Mouse (Mus musculus): ENCODE results near the gene Itpripl2. TPM values are rescaled to one million over a fixed set of nuclear protein-coding genes. Genes with fewer than 3 reads are reported as not detected.

Itpripl2 gene
- total and polyA plus RNA-seq, 3 experiments: not detected

GRCm38 (mm10) chr7:118462818-118463762 lies 28.7 kb downstream of the Itpripl2 start:
- Histone ChIP-seq H3K9me3 (replicated peaks; ENCODE audit: low read length) (no peaks in the 10 kb centered on the region), H3K27me3 (replicated peaks) (peaks cover 10% of the 10 kb centered on the region), H3K4me3 (replicated peaks in 1 of 3; ENCODE audit: low read depth in 2 of 3, low read length in 2 of 3, poor library complexity in 1 of 3) (no peak overlapping the region), H3K27ac (ENCODE audit: insufficient read depth, low read depth) (no peak overlapping the region), H3K4me1 (ENCODE audit: control insufficient read depth in 1 of 2, insufficient read depth in 2 of 2) (peaks cover 5 to 11% of the 10 kb centered on the region in 2 experiments; a peak in 3 of 4 replicates), H3K9ac (ENCODE audit: insufficient read depth, low read depth) (no peak overlapping the region), H3K36me3 (replicated peaks in 1 of 2; ENCODE audit: control insufficient read depth in 1 of 2, insufficient read depth in 1 of 2, low read length in 1 of 2) (no peaks in the 10 kb centered on the region), H3K4me2 (ENCODE audit: insufficient read depth, low read depth, poor library complexity, severe bottlenecking) (0 out of 2 replicates have a peak overlapping the region, but pooled peaks have one; percentile 17), H3K79me2 (replicated peaks; ENCODE audit: control insufficient read depth, extremely low read depth, insufficient read depth, poor library complexity, severe bottlenecking) (no peaks in the 10 kb centered on the region)
- no peak for TF ChIP-seq MAFK (IDR thresholded peaks at IDR 0.05; ENCODE audit: insufficient replicate concordance, low read length)
- peak; percentile 29; the same call in 1 of the 2 replicates for TF ChIP-seq BHLHE40 (IDR thresholded peaks at IDR 0.05; ENCODE audit: low read depth, low read length)
- peak; percentile 50 for TF ChIP-seq ETS1 (conservative IDR thresholded peaks at IDR 0.05; ENCODE audit: low read depth, low read length)
- TF ChIP-seq POLR2A (IDR thresholded peaks at IDR 0.05; ENCODE audit: low read depth, low read length): no peak
- no peak for TF ChIP-seq CTCF (conservative IDR thresholded peaks at IDR 0.05 in 1 of 2, IDR thresholded peaks at IDR 0.05 in 1 of 2; ENCODE audit: low read depth in 2 of 2, low read length in 2 of 2)
- peak; percentile 43; the same call in 1 of the 2 replicates for TF ChIP-seq IRF4 (IDR thresholded peaks at IDR 0.05; ENCODE audit: low read depth, low read length)
- TF ChIP-seq MAZ (IDR thresholded peaks at IDR 0.05; ENCODE audit: low read depth, low read length): no peak
- no peak for TF ChIP-seq CHD1 (IDR thresholded peaks at IDR 0.05; ENCODE audit: low read depth, low read length)
- dilution Hi-C loops (cut with MboI; ENCODE audit: extremely low pct_ligation_motif_present, extremely low pct_unique_long_range_greater_than_20kb, low sequenced_read_pairs) (no loop called here), in situ Hi-C loops (cut with MboI; ENCODE audit: low pct_ligation_motif_present, low pct_unique_long_range_greater_than_20kb, low sequenced_read_pairs) (no loop called here)
- peak; percentile 73 for DNase-seq (ENCODE audit: extremely low read depth)

GRCm38 (mm10) chr7:118461400-118462136 lies 30.2 kb downstream of the Itpripl2 start:
- peaks cover 12% of the 10 kb centered on the region for H3K27me3 ChIP-seq (replicated peaks)
- dilution Hi-C loops (cut with MboI; ENCODE audit: extremely low pct_ligation_motif_present, extremely low pct_unique_long_range_greater_than_20kb, low sequenced_read_pairs): no loop called here

GRCm38 (mm10) chr7:118453722-118454121 lies 38.1 kb downstream of the Itpripl2 start:
- no peaks in the 10 kb centered on the region for H3K36me3 ChIP-seq (replicated peaks in 1 of 2; ENCODE audit: control insufficient read depth in 1 of 2, insufficient read depth in 1 of 2, low read length in 1 of 2)
- TF ChIP-seq UBTF (IDR thresholded peaks at IDR 0.05; ENCODE audit: low read depth, low read length) (no peak), ZKSCAN1 (IDR thresholded peaks at IDR 0.05; ENCODE audit: borderline replicate concordance, low read depth, low read length) (no peak), ELF1 (IDR thresholded peaks at IDR 0.05; ENCODE audit: low read depth, low read length) (no peak), NRF1 (IDR thresholded peaks at IDR 0.05; ENCODE audit: low read depth, low read length) (no peak), MXI1 (IDR thresholded peaks at IDR 0.05; ENCODE audit: low read depth, low read length) (no peak), ZMIZ1 (IDR thresholded peaks at IDR 0.05; ENCODE audit: low read depth, low read length) (no peak), ZNF384 (IDR thresholded peaks at IDR 0.05; ENCODE audit: low read depth, low read length) (no peak), MYC (IDR thresholded peaks at IDR 0.05; ENCODE audit: low read depth, low read length) (no peak), USF2 (conservative IDR thresholded peaks at IDR 0.05; ENCODE audit: low read depth, low read length) (no peak), ZC3H11A (IDR thresholded peaks at IDR 0.05; ENCODE audit: low read depth, low read length) (no peak), ETS1 (conservative IDR thresholded peaks at IDR 0.05; ENCODE audit: low read depth, low read length) (no peak), SIN3A (IDR thresholded peaks at IDR 0.05; ENCODE audit: low read length) (no peak), MEF2A (IDR thresholded peaks at IDR 0.05; ENCODE audit: borderline replicate concordance, low read depth, low read length) (no peak)
- no peak for DNase-seq (ENCODE audit: extremely low read depth)
- no peak overlapping the region for H3K4me3 ChIP-seq (replicated peaks in 1 of 3; ENCODE audit: low read depth in 2 of 3, low read length in 2 of 3, poor library complexity in 1 of 3)
- in situ Hi-C loops (cut with MboI; ENCODE audit: low pct_ligation_motif_present, low pct_unique_long_range_greater_than_20kb, low sequenced_read_pairs) (no loop called here), dilution Hi-C loops (cut with MboI; ENCODE audit: extremely low pct_ligation_motif_present, extremely low pct_unique_long_range_greater_than_20kb, low sequenced_read_pairs) (no loop called here)
- H3K4me1 ChIP-seq (ENCODE audit: control insufficient read depth in 1 of 2, insufficient read depth in 2 of 2): no peaks in the 10 kb centered on the region
- H3K27ac ChIP-seq (ENCODE audit: insufficient read depth, low read depth): no peak overlapping the region
- H3K27me3 ChIP-seq (replicated peaks): peaks cover 25% of the 10 kb centered on the region
- no peaks in the 10 kb centered on the region for H3K79me2 ChIP-seq (replicated peaks; ENCODE audit: control insufficient read depth, extremely low read depth, insufficient read depth, poor library complexity, severe bottlenecking)
- no peak overlapping the region for H3K9ac ChIP-seq (ENCODE audit: insufficient read depth, low read depth)
- H3K4me2 ChIP-seq (ENCODE audit: insufficient read depth, low read depth, poor library complexity, severe bottlenecking): no peak overlapping the region
- no peaks in the 10 kb centered on the region for H3K9me3 ChIP-seq (replicated peaks; ENCODE audit: low read length)

More at GRCm38 (mm10) chr7:118461400-118462136, 30.2 kb downstream of the Itpripl2 start:
- Histone ChIP-seq H3K4me1 (ENCODE audit: control insufficient read depth in 1 of 2, insufficient read depth in 2 of 2) (peaks cover 5 to 11% of the 10 kb centered on the region in 2 experiments; a peak in 3 of 4 replicates), H3K9me3 (replicated peaks; ENCODE audit: low read length) (no peaks in the 10 kb centered on the region), H3K4me3 (replicated peaks in 1 of 3; ENCODE audit: low read depth in 2 of 3, low read length in 2 of 3, poor library complexity in 1 of 3) (no peak overlapping the region), H3K27ac (ENCODE audit: insufficient read depth, low read depth) (no peak overlapping the region), H3K79me2 (replicated peaks; ENCODE audit: control insufficient read depth, extremely low read depth, insufficient read depth, poor library complexity, severe bottlenecking) (no peaks in the 10 kb centered on the region), H3K4me2 (ENCODE audit: insufficient read depth, low read depth, poor library complexity, severe bottlenecking) (no peak overlapping the region), H3K9ac (ENCODE audit: insufficient read depth, low read depth) (no peak overlapping the region), H3K36me3 (replicated peaks in 1 of 2; ENCODE audit: control insufficient read depth in 1 of 2, insufficient read depth in 1 of 2, low read length in 1 of 2) (no peaks in the 10 kb centered on the region)
- TF ChIP-seq POLR2AphosphoS2 (IDR thresholded peaks at IDR 0.05; ENCODE audit: low read depth, low read length) (no peak), SMC3 (IDR thresholded peaks at IDR 0.05; ENCODE audit: low read depth, low read length) (no peak), UBTF (IDR thresholded peaks at IDR 0.05; ENCODE audit: low read depth, low read length) (no peak)
- DNase-seq (ENCODE audit: extremely low read depth): no peak
- in situ Hi-C loops (cut with MboI; ENCODE audit: low pct_ligation_motif_present, low pct_unique_long_range_greater_than_20kb, low sequenced_read_pairs): no loop called here
